Mouse (Mus musculus): Measurements from ENCODE around the gene Gm29797. TPM values are rescaled to one million over a fixed set of nuclear protein-coding genes. Genes with fewer than 3 reads are reported as not detected.
A peak's percentile ranks its signal among the peaks of the same experiment; 100 is the strongest.

Gm29797 gene
- polyA plus RNA-seq (2017; shearing (Covaris generic)) = not detected

DNA sequence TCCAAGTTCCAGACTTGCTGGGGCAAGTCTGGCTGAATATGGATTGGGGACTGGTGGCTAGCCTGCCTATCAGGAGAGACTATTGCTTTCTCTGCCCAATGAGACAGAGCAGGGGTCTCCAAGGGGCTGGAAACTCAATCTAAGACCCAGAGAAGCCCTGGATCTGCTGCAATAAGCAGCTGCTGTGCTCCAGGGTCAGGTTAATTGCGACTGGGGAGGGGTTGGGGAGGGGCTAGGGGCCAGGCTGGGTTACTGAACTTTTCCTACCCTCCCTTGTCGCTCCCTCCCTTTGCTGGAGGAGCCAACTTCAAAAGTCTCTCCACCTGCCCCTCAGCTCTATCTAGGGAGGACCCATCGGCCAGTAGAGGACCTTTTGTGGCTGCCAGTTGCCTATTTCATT is at the start of gene Gm29797:
Gene Gm29797 (plus strand): TSS at position 301 of the 400 bp plus-strand sequence.
- no peak for ATAC-seq

DNA sequence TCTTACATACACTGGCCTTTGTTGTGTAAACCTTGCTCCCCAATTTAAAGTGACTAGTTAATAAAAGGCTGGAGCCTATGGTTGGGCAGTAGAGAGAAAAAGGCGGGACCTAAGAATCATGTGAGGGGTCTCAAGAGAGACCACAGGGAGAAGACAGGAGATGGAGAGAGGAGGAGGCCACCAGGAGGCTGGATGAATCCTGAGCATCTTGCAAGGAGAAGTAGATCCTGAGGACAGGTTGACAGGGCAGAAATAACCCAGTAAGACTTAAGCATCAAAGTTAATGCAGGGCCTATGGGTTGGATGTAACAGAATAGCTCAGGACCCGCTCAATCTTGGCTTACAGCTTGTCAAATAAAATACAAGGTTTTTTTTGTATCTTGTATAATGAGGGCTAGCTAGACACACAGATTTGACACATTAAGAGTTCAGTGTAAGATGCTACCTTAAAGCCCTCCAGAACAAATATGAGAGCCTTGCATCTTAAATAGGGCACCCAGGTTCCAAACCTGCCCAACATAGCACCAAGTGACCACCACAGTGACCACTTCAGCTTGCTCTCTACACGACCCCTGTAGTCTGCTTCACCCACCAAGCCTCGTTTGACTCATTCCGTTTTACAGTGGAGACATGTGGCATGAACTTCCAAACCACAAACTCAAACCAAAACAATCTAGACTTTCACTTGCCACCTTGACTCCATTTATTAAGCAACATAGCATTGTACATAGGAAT is 37.9 kb upstream of the Gm29797 start:
- ATAC-seq = no peak

- no peak for ATAC-seq
Observed at GRCm38 (mm10) chr2:181623401-181623800, 33.4 kb upstream of the Gm29797 start.

DNA sequence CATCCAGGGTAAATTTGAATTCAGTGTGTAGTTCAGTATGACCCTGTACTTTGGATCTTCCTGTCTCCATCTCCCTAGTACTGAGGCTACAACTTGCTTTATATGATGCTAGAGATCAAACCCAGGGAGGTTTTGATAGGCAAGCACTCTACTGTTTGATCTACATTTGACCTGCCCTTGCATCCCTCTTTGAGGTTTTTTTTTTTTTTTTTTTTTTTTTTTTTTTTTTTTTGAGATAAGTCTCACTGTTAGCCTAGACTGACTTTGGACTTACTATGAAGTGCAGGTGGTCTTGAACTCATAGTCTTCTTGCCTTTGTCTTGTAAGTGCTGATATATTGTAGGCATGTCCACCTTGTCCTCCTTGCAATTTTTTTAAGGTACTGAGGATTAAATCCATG is 28.4 kb upstream of the Gm29797 start:
- ATAC-seq = no peak

- ATAC-seq = no peak
Observed at GRCm38 (mm10) chr2:181632624-181633023, 24.2 kb upstream of the Gm29797 start.

- ATAC-seq = no peak
Observed at GRCm38 (mm10) chr2:181635865-181636264, 21.0 kb upstream of the Gm29797 start.

DNA sequence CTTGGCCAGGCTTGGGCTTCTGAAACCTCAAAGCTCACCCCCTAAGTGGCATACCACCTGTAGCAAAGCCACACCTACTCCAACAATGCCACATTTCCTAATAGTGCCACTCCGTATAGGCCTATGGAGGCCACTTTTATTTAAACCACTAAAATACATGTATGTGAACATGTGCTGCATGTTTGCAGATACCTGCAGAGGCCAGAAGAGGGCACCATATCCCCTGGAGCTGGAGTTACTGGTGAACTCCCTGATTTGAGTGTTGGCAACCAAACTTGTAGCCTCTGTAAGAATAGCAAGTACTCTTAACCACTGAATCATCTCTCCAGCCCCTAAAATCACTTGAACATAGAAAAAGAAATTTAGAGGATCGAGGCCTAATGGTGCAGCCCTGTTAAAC is 12.5 kb upstream of the Gm29797 start:
- peak; percentile 32 for ATAC-seq

- no peak for ATAC-seq
Observed at GRCm38 (mm10) chr2:181645666-181646065, 11.2 kb upstream of the Gm29797 start.

- no peak for ATAC-seq
Observed at GRCm38 (mm10) chr2:181646626-181647472, 10.0 kb upstream of the Gm29797 start.

DNA sequence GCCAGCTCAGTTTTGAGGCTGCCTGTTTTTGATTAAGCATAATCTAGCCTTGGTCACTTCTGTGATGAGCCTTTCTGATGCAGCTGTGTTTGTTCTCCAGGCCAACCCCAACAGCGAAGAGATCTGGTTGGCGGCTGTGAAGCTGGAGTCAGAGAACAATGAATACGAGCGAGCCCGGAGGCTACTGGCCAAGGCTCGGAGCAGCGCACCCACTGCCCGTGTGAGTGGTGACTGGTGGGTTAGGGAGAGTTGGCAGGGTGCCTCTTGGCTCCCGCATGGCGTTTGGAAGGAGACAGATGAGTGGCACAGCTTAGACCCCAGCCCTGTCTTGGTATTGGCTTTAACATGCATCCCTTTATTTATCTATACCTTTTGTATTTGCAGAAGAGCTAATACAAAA is 7.9 kb upstream of the Gm29797 start:
- no peak for ATAC-seq

GRCm38 (mm10) chr2:181653065-181653464 is 3.8 kb upstream of the Gm29797 start:
- no peak for ATAC-seq

DNA sequence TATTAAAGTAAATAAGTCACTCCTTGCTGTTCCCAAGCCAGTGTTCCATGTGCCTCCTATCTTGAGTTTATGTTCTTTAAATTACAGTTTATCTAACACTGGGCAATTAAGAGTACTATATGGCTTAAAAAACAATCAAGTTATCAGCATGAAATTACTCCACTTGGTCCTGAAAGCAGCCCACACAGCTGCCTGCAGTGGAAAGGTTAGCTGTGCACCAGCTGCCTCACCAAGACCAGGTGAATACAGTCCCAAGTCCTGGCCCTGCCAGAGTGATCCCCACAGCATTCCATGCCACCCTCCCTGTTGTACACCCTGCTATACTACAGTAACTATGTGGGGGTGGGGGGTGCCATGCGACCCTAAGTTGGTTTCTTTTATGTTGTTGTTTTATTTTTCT is 3.3 kb upstream of the Gm29797 start:
- ATAC-seq = no peak

DNA sequence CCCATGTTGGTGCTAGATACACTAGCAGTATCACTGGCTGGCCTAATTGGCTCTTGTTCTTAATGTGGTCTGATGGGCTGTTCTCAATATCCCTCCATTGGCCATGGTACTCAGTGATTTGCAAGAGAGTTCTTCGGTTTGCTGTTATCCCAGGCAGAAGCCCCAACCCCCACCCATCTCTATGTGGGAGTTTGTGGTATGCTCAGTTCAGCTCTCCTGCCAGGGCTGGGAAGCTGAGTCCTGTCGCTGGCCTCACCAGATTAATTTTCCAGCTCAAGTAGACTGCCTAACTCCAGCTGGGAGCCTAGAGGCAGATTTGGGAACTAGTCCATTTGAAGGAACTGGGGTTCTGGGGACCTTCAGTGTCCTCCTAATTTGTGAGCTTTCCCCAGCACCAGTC is 607 bp downstream of the Gm29797 start:
- no peak for ATAC-seq

DNA sequence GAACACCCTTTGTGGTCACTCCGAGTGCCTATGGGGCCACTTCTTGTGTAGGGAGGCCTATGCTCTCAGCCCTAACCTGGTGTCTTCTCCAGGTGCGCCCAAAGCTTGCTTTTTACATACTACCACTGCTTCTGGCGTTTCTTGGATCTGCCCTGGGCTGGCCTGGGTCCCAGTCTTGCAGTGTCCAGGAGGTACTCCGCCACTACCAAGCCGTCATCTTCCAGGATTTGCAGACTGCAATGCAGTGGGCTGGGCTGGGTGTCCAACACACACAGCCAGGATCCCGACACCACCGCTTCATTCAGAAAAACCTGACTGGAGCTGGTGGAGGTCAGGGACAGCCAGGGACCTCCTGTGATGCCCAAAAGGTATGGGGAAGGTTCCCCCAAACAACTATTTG is 1.7 kb downstream of the Gm29797 start:
- ATAC-seq = no peak

GRCm38 (mm10) chr2:181658930-181659555 is 2.2 kb downstream of the Gm29797 start:
- peak; percentile 20 for ATAC-seq

DNA sequence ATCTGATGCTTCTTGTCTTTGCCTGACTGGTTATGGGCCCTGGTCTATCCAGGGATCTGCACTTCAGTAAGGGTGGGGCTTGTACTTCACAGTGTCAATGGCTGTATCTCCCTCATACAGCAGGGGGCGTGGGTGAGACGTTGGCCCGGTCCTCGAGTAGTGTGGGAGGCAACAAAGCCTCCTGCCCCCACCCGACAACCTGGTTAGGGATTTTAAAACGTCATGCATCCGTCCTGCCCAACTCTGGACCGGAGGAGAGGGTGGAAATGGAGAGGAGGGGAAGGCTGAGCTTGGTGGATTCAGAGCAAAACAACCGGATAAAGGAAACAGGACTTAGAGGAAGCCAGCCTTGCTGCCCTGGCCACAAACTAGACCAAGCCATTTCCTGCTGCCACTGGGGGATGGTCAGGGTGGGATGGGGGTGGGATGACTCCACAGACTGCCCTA is 2.8 kb downstream of the Gm29797 start:
- ATAC-seq = peak; percentile 90

- no peak for ATAC-seq
Observed at GRCm38 (mm10) chr2:181662620-181663297, 5.9 kb downstream of the Gm29797 start.

GRCm38 (mm10) chr2:181663298-181663630 is 6.4 kb downstream of the Gm29797 start:
- no peak for ATAC-seq

DNA sequence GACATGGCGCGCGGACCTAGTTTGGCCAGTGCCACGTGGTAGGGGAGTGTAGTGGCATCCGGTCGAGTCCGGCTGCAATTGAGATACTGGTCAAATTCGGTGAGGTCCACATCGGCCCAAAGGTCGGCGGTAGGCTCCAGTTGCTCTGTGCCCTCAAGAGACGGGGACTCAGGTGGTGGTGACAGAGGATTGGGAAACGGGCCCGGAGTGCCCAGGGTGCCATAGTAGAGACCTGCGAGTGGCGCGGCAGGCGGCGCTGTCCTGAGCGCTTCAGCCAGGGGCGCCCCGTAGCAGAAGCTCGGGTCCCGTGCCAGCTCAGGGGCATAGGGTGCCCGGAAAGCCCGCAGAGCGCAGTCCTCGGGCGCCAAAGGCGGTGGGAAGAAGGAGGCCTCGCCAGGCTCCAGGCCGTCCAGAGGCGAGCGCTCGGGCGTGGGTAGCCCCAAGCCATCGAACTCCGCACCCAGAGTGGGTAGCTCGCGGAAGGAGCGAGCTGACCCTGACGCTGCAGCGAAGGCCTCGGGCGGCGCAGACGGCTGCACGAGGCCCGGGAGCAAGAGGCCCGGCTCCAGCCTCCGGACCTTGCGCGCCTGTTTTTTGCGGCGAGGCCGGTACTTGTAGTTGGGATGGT is 13.6 kb downstream of the Gm29797 start:
- ATAC-seq = no peak

- ATAC-seq = no peak
Observed at GRCm38 (mm10) chr2:181670913-181671311, 14.1 kb downstream of the Gm29797 start.

DNA sequence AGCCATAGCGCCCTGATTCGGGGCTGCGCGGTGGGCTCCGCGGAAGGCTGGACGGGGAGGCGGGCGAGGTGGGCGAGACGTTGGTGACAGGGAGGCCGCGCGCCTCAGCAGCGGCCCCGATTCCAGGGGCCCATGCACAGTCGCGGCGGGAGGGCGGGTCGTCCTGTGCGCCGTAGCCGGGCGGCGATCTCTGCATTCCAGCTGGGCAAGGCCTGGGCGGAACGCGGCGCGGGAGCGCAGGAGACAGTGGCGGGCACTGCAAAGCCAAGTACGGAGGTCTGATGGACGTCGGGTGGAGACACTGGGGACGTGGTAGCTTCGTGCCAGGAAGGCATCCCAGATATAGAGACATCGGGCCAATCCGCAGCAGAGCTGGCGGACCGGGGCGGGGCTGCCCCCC is 14.5 kb downstream of the Gm29797 start, which contains the start of gene Sox18:
Gene Sox18 (minus strand): TSS at position 315 of the 400 bp plus-strand sequence.
- ATAC-seq = no peak

GRCm38 (mm10) chr2:181671984-181672383 is 15.2 kb downstream of the Gm29797 start:
- ATAC-seq = no peak

Data from inflammation-experienced regulatory T-cells, adult 6 months (primary cell).